Mouse (Mus musculus) cerebellum, adult 2 months (tissue): ENCODE results near the gene Shb. TPM values are rescaled to one million over a fixed set of nuclear protein-coding genes. Genes with fewer than 3 reads are reported as not detected.
A peak's percentile ranks its signal among the peaks of the same experiment; 100 is the strongest.

ENCODE experiments used
- DNase-seq, 2 experiments: peaks; one replicate each; pipeline ENCODE4 v3.0.0; 2021
- H3K27ac ChIP-seq: fragments of 200-500 bp; 2 replicates; pipeline ENCODE4 v1.5.1; 2012; ENCODE audit warnings: low read length, control low read depth, inconsistent platforms; ENCODE audit not compliant: insufficient read depth
- H3K27me3 ChIP-seq: fragments of 200-500 bp; 2 replicates; pipeline ENCODE4 v1.6.1; 2012; ENCODE audit warnings: inconsistent platforms, mild to moderate bottlenecking, low read length, moderate library complexity; ENCODE audit not compliant: control insufficient read depth, insufficient read depth
- H3K4me1 ChIP-seq: fragments of 200-500 bp; 2 replicates; pipeline ENCODE4 v1.6.1; 2011; ENCODE audit warnings: low read length; ENCODE audit not compliant: control insufficient read depth, insufficient read depth
- H3K4me3 ChIP-seq: fragments of 200-500 bp; replicated peaks from 2 replicates; pipeline ENCODE3; 2011; ENCODE audit warnings: mild to moderate bottlenecking, low read depth, low read length, control low read depth; ENCODE audit not compliant: insufficient read depth
- CTCF ChIP-seq: fragments of 200-500 bp; IDR thresholded peaks from 2 replicates; pipeline ENCODE4 v1.5.1; 2011; ENCODE audit warnings: low read depth, mild to moderate bottlenecking, control low read depth, low read length, moderate library complexity, borderline replicate concordance; ENCODE audit not compliant: insufficient read depth
- POLR2A ChIP-seq: fragments of 200-500 bp; IDR thresholded peaks from 2 replicates; pipeline ENCODE4 v1.6.1; 2011; ENCODE audit warnings: low read length, control low read depth, borderline replicate concordance; ENCODE audit not compliant: insufficient read depth
- WGBS: fragments of 180-500 bp; shearing (Covaris S2); methylation state at CpG from one replicate; pipeline ENCODE4 v1.1.7; 2018; 5-methylcytosine and 5-hydroxymethylcytosine counted together
- polyA plus RNA-seq: library from polyadenylated mRNA; depleted of rRNA; stranded (reverse); fragments of >200 nt; gene quantifications from 2 replicates; pipeline ENCODE4 v1.2.3, GENCODE M21; 2012

The Shb gene
- polyA plus RNA-seq, 1 experiment = 8.3 TPM

DNA sequence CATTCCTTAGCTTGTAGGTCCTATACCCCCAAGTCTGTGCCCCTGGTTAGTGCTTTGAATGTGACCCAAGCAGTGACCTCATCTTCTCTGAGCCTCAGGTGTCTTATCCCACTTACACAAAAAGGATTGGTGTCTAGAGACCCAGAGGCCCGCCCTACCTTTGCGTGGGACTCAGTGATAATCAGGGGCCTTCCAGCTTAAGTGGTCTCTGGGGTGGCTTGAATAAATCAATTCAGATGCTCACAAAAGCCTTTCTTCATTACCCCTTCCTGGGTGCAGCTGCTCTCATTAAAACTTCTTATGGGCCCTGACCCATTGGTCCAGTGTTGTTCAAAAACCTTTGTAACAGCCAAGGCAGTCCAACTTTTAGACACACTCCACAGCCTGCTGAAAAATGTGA, 18.7 kb upstream of the Shb start:
- no peaks in the 10 kb centered on the region; the same call in 1 of the 2 replicates for H3K27me3 ChIP-seq
- no peak overlapping the region for H3K27ac ChIP-seq
- TF ChIP-seq POLR2A = no peak
- no peak for TF ChIP-seq CTCF
- no peaks in the 10 kb centered on the region for H3K4me1 ChIP-seq
- H3K4me3 ChIP-seq = no peak overlapping the region
- DNase-seq = no peak
- WGBS = 84% methylated on average over 2 of the region's 2 CpGs

GRCm38 (mm10) chr4:45549514-45549913, 17.2 kb upstream of the Shb start:
- no peaks in the 10 kb centered on the region for H3K4me1 ChIP-seq
- no peak overlapping the region for H3K4me3 ChIP-seq
- TF ChIP-seq CTCF = peak; percentile 30; the same call in 1 of the 2 replicates
- no peak for TF ChIP-seq POLR2A
- H3K27me3 ChIP-seq = no peaks in the 10 kb centered on the region; the same call in 1 of the 2 replicates
- no peak for DNase-seq
- 56% methylated on average over 5 of the region's 5 CpGs for WGBS
- H3K27ac ChIP-seq = no peak overlapping the region

- Histone ChIP-seq H3K4me3 (no peak overlapping the region), H3K27ac (no peak overlapping the region), H3K27me3 (no peaks in the 10 kb centered on the region; the same call in 1 of the 2 replicates), H3K4me1 (no peaks in the 10 kb centered on the region)
- no peak for DNase-seq
- TF ChIP-seq CTCF (no peak), POLR2A (no peak)
- WGBS = 77% methylated on average over 8 of the region's 8 CpGs
Observed at GRCm38 (mm10) chr4:45545851-45546250, 13.6 kb upstream of the Shb start.

GRCm38 (mm10) chr4:45543481-45544051, 11.3 kb upstream of the Shb start:
- H3K4me1 ChIP-seq = no peaks in the 10 kb centered on the region
- 66% methylated on average over 3 of the region's 3 CpGs for WGBS
- H3K27ac ChIP-seq = no peak overlapping the region
- DNase-seq = no peak
- peaks cover 1% of the 10 kb centered on the region; the same call in 1 of the 2 replicates for H3K27me3 ChIP-seq
- H3K4me3 ChIP-seq = no peak overlapping the region
- TF ChIP-seq POLR2A = no peak
- TF ChIP-seq CTCF = no peak

GRCm38 (mm10) chr4:45540151-45540933, 8.1 kb upstream of the Shb start:
- DNase-seq = no peak
- 30% methylated on average over 15 of the region's 15 CpGs for WGBS
- no peak overlapping the region for H3K27ac ChIP-seq
- no peaks in the 10 kb centered on the region for H3K4me1 ChIP-seq
- peaks cover 1% of the 10 kb centered on the region; the same call in 1 of the 2 replicates for H3K27me3 ChIP-seq
- H3K4me3 ChIP-seq = no peak overlapping the region
- TF ChIP-seq CTCF = no peak
- TF ChIP-seq POLR2A = no peak

DNA sequence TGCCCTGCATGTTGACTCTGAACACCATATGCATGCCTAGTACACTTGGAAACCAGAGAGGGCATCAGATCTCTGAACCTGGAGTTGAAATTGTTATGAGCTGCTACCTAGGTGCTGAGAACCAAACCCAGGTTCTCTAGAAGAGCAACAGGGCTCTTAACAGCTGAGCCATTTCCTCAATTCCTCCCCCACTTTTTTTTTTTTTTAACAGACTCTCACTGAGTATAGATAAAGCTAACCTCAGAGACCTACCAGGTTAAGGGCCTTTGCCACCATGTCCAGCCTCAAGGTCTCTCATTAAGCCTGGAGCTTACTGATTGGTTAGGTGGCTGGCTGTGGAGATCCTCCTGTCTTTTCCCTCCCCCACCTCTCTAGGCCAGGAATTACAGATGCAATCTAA, 6.9 kb upstream of the Shb start:
- H3K4me1 ChIP-seq = no peaks in the 10 kb centered on the region
- DNase-seq = no peak
- peaks cover 1% of the 10 kb centered on the region; the same call in 1 of the 2 replicates for H3K27me3 ChIP-seq
- TF ChIP-seq POLR2A (no peak), CTCF (no peak)
- H3K27ac ChIP-seq = no peak overlapping the region
- no peak overlapping the region for H3K4me3 ChIP-seq

GRCm38 (mm10) chr4:45533436-45533940, 1.2 kb upstream of the Shb start:
- 24% methylated on average over 1 of the region's 1 CpGs for WGBS
- TF ChIP-seq CTCF (no peak), POLR2A (no peak)
- Histone ChIP-seq H3K4me3 (no peak overlapping the region), H3K27ac (no peak overlapping the region), H3K27me3 (peaks cover 4% of the 10 kb centered on the region; the same call in 1 of the 2 replicates), H3K4me1 (no peaks in the 10 kb centered on the region; the same call in 1 of the 2 replicates)
- DNase-seq = no peak
